Mouse (Mus musculus) naive thymus-derived CD4-positive, alpha-beta T cell, adult 2 months (primary cell): ENCODE results near the gene Gucy2c.

ENCODE experiments used
- DNase-seq: peaks from one replicate; pipeline ENCODE4 v3.0.0-alpha.2; 2011; ENCODE audit warnings: low read depth

The Gucy2c gene

GRCm38 (mm10) chr6:136661706-136662016 lies 119.9 kb downstream of the Gucy2c start, which contains the start of gene Plbd1:
Plbd1 (minus strand) TSS chr6:136661928.
- DNase-seq, result no peak

DNA sequence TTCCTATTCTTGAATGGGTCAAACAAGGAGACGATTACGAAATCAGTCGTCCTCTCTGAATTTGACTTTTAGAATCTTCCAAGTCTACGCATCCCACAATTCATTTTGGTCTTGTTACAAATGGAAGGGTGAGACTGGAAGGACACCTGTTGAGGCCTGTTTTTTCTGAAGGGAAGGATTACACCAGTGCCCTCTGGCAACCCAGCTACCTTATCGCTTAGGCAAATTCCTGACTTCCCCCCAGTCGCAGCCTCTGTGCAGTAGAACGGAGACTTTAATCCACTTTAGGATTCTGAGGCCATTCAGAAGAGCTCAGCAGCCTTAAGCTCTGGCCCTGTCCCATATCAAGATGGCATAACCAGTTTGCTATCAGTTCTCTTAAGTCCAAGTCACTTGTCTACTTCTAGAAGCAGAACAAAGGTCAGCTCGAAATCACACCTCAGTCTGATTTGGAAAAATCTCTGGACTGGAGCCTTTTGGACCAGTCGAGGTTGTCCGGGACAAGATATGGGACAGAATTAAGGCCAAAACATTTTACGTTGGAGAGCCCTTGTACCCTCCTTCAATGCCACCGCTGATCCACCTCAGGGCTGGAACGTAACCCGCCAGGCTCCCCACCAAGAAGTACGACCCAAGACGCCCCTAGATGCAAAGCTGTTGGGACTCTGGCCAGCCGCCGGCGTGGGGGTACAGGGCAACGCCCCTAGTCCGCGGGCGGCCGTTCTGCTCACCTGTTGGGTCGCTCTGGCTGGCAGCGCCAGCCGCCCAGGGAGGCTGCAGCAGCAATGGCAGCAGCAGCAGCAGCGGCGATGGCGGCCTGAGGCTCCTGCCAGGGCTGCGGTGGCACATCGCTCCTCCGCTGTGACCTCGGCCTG lies 120.5 kb downstream of the Gucy2c start:
- no peak for DNase-seq

DNA sequence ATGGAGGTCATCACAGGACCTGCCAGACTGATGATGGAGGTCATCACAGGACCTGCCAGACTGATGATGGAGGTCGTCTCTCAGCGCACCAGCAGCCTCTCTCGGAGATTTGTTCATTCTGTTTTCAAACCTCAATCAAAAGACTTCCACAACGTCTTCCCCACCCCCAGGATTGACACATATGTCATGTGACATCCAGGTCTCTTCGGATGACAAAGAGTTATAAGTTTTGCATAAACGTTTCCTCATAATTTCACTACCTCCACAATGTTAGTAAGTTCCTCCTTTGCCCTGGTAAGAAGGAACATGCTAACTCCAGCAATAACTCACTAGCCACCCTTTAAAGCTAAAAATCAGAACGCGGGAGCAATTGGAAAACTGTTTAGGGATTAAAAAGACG lies 122.3 kb downstream of the Gucy2c start:
- DNase-seq, result no peak

GRCm38 (mm10) chr6:136658303-136658702 lies 123.3 kb downstream of the Gucy2c start:
- no peak for DNase-seq

DNA sequence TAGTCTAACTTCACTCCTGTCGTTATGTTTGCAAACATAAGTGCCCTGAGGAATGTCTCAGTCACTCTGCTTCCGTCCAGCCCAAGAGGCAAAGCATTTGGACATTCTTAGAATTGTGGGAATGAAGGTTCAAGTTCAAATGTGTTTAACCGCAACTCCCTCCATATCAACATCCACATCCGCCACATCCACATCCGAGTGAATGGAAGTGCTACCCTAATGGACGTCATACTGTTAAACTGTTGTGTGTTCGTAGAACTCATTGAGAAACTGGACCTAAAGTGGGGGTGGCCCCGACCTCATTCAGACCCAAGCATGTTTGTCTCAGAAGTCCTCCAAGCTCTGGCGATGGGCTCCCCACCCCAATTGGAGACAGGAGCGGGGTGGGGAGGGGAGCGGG lies 125.8 kb downstream of the Gucy2c start:
- no peak for DNase-seq

- no peak for DNase-seq
Observed at GRCm38 (mm10) chr6:136654470-136654869, 127.1 kb downstream of the Gucy2c start.

- no peak for DNase-seq
Observed at GRCm38 (mm10) chr6:136653331-136653730, 128.2 kb downstream of the Gucy2c start.

DNA sequence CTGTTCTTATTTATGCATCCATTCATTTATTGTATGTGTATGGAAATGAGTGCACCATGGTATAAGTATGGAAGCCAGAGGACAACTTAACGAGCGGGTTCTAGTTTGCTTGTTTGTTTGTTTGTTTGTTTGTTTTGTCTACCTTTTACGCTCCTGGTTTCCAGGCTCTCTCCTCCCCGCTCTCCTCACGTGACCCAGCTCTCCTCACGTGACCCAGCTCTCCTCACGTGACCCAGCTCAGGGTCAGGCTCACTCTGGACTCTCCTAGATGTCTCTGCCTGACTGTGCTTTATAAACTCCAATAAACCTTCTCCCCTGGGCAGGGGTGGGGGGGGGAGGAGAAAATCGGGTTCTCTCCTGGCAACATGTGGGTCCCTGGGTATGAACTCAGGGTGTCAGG lies 130.9 kb downstream of the Gucy2c start:
- no peak for DNase-seq

DNA sequence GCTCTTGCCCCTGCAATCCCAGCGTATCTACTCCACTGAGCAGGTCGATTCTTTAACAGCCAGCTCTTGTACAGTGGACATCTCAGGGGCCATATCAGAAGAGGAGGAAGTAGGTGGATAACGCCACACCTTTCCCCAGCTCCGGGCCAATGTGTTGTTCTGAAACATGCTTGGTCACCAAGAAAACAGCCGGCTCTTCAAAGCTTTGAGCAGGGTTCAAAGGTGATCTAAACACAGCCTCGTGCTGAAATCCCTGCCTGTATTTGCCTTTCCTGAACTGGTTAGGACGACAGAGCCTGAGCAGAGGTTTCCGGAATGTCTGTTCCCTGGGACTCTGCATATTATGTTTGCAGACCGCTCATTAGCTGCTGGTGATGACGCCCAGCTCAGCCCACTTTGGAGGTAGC lies 134.1 kb downstream of the Gucy2c start:
- no peak for DNase-seq
